Mouse (Mus musculus): ENCODE measurements around the gene Gm17124. TPM values are rescaled to one million over a fixed set of nuclear protein-coding genes. Genes with fewer than 3 reads are reported as not detected.
"Not testable (repeated sequence)": the region's sequence is repeated elsewhere in the genome, so short reads cannot be mapped to it uniquely, and the experiment has no call there.

Gene Gm17124
- polyA plus RNA-seq (2014; fragmentation: Nextera tagmentation; extraction: Ambion mirVana): not detected in 2 replicates

DNA sequence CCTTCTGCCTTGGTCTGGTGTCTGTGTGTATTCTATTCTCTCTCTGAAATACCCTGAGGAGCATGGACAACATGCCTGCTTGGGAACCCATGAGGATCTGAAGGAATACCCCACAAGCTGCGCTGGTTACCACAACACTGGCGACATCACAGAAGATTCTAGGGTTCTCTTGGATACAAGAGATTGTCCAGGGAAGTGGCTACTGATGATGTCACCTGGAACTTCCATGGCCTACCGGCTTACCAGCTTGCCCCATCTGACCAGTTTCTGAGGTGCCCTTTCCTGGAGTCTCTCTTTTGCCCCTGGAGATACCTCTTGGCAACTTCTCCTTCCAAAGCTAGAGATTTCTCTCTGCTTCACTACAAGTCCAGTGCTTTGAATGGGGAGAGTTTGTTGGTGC lies at the start of gene Gm17124:
Gene Gm17124, minus strand, starts transcription at position 101 of the 400 bp plus-strand sequence.
- ATAC-seq (ENCODE audit: insufficient number of reproducible peaks, low FRiP score, low TSS enrichment, low read depth); H3K4me3 ChIP-seq (ENCODE audit: low read depth, low read length); H3K27me3 ChIP-seq (ENCODE audit: control insufficient read depth, insufficient read depth, low read length); H3K27ac ChIP-seq (replicated peaks; ENCODE audit: low read depth, low read length); DNase-seq (ENCODE audit: low spot score); H3K9ac ChIP-seq (ENCODE audit: low read length); H3K4me2 ChIP-seq (ENCODE audit: low read depth, severe bottlenecking); H3K9me3 ChIP-seq (ENCODE audit: control insufficient read depth, low read length); H3K4me1 ChIP-seq (ENCODE audit: control insufficient read depth, insufficient read depth, low read length); H3K36me3 ChIP-seq (ENCODE audit: control insufficient read depth, insufficient read depth, low read length): not testable (repeated sequence)
- no CpG with 5 or more reads among the region's 3 CpGs for whole genome bisulfite sequencing

DNA sequence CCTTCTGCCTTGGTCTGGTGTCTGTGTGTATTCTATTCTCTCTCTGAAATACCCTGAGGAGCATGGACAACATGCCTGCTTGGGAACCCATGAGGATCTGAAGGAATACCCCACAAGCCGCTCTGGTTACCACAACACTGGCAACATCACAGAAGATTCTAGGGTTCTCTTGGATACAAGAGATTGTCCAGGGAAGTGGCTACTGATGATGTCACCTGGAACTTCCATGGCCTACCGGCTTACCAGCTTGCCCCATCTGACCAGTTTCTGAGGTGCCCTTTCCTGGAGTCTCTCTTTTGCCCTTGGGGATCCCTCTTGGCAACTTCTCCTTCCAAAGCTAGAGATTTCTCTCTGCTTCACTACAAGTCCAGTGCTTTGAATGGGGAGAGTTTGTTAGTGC lies 42.1 kb upstream of the Gm17124 start, which contains the start of gene Gm3633:
Gene Gm3633, minus strand, starts transcription at position 101 of the 400 bp plus-strand sequence.
- 60% methylated on average over 1 of the region's 2 CpGs for WGBS
- H3K36me3 ChIP-seq (ENCODE audit: control insufficient read depth, insufficient read depth, low read length); H3K9me3 ChIP-seq (ENCODE audit: control insufficient read depth, low read length); H3K4me2 ChIP-seq (ENCODE audit: low read depth, severe bottlenecking); ATAC-seq (ENCODE audit: insufficient number of reproducible peaks, low FRiP score, low TSS enrichment, low read depth); H3K9ac ChIP-seq (ENCODE audit: low read length); H3K4me1 ChIP-seq (ENCODE audit: control insufficient read depth, insufficient read depth, low read length); H3K27ac ChIP-seq (replicated peaks; ENCODE audit: low read depth, low read length); H3K4me3 ChIP-seq (ENCODE audit: low read depth, low read length); DNase-seq (ENCODE audit: low spot score); H3K27me3 ChIP-seq (ENCODE audit: control insufficient read depth, insufficient read depth, low read length): not testable (repeated sequence)

Small RNA genes lying within 50 kb of the gene (microRNA-seq; reads per million reads assigned to microRNA genes)
- gene Gm23620 (not detected), gene Gm25228 (not detected)

Other genes starting within 250 kb of the Gm17124 start
- not detected in 2 replicates for gene Gm8005, start 160.2 kb downstream of the Gm17124 start, polyA plus RNA-seq (2014; fragmentation: Nextera tagmentation; extraction: Ambion mirVana)
- gene Gm8011, start 136.0 kb downstream of the Gm17124 start, polyA plus RNA-seq (2014; fragmentation: Nextera tagmentation; extraction: Ambion mirVana): not detected in 2 replicates
- not detected in 2 replicates for gene Gm8020, start 97.5 kb downstream of the Gm17124 start, polyA plus RNA-seq (2014; fragmentation: Nextera tagmentation; extraction: Ambion mirVana)
- not detected in 2 replicates for gene Gm8024, start 75.6 kb downstream of the Gm17124 start, polyA plus RNA-seq (2014; fragmentation: Nextera tagmentation; extraction: Ambion mirVana)
- gene Gm3633, start 42.0 kb upstream of the Gm17124 start, polyA plus RNA-seq (2014; fragmentation: Nextera tagmentation; extraction: Ambion mirVana): not detected in 2 replicates
- gene Gm10378, start 56.1 kb upstream of the Gm17124 start, polyA plus RNA-seq (2014; fragmentation: Nextera tagmentation; extraction: Ambion mirVana): not detected in 2 replicates
- not detected in 2 replicates for gene Gm3015, start 168.9 kb upstream of the Gm17124 start, polyA plus RNA-seq (2014; fragmentation: Nextera tagmentation; extraction: Ambion mirVana)
- not detected in 2 replicates for gene Gm10377, start 198.1 kb upstream of the Gm17124 start, polyA plus RNA-seq (2014; fragmentation: Nextera tagmentation; extraction: Ambion mirVana)